Mouse (Mus musculus): Measurements from ENCODE around the gene Lgr4.

- no peak for TF ChIP-seq REST (IDR thresholded peaks at IDR 0.05; ENCODE audit: insufficient read depth, insufficient read length)
- TF ChIP-seq POLR2AphosphoS2 (IDR thresholded peaks at IDR 0.05; ENCODE audit: insufficient read length, low read depth), result no peak
- TF ChIP-seq POLR2A (IDR thresholded peaks at IDR 0.05; ENCODE audit: insufficient read length, low read depth), result no peak
- no peak for TF ChIP-seq MAX (IDR thresholded peaks at IDR 0.05; ENCODE audit: low read depth)
- no peak for TF ChIP-seq MYOG (IDR thresholded peaks at IDR 0.05; ENCODE audit: control insufficient read depth in 1 of 3, insufficient read depth in 1 of 3, insufficient read length in 2 of 3, low read depth in 2 of 3)
- TF ChIP-seq E2F4 (IDR thresholded peaks at IDR 0.05; ENCODE audit: insufficient read depth), result no peak
- no peak for TF ChIP-seq TCF12 (IDR thresholded peaks at IDR 0.05; ENCODE audit: insufficient read depth, poor library complexity, severe bottlenecking)
- TF ChIP-seq USF1 (IDR thresholded peaks at IDR 0.05; ENCODE audit: low read depth), result no peak
- no peak for TF ChIP-seq MYOD1 (IDR thresholded peaks at IDR 0.05; ENCODE audit: control insufficient read depth in 1 of 3, insufficient read length in 2 of 3, low read depth in 2 of 3)
- no peak for TF ChIP-seq TCF3 (IDR thresholded peaks at IDR 0.05; ENCODE audit: insufficient read length, low read depth)
- TF ChIP-seq CEBPB (IDR thresholded peaks at IDR 0.05; ENCODE audit: insufficient read depth, poor library complexity, severe bottlenecking), result no peak
These were observed 79.0 kb downstream of the Lgr4 start for GRCm38 (mm10) chr2:109996411-109996810.
